8 mouse cellular contexts compared by ENCODE assay signal in genomic region chr12:25871001-25871461, GRCm38 (mm10).
DNase-seq lines count a peak whose midpoint lies in the region; ATAC-seq and TF ChIP-seq lines count a peak whose summit lies in the region.

No protein-coding gene starts in this region.

- H3K27ac ChIP-seq in embryonic facial prominence, embryonic 10.5 days (replicated peaks) = no peak overlapping the region
- peak overlapping the region; percentile 46 for H3K27ac ChIP-seq in hindbrain, embryonic 16.5 days (ENCODE audit: low read depth, low read length)
- H3K27ac ChIP-seq in midbrain, embryonic 12.5 days (replicated peaks) = peak overlapping the region; percentile 63; the same call in 1 of the 2 replicates
- H3K27ac ChIP-seq in kidney, adult 2 months (ENCODE audit: insufficient read depth, low read depth, low read length) = no peak overlapping the region

- peak; percentile 4 for DNase-seq in ZHBTc4 (ENCODE audit: low read depth, low spot score)
- peak; percentile 22 for DNase-seq in embryonic facial prominence, embryonic 10.5 days (ENCODE audit: low spot score)
- no peak for DNase-seq in spleen, postnatal 14 days (ENCODE audit: low spot score in 2 of 2)
- no peak for DNase-seq in spleen, adult 12 weeks (ENCODE audit: low spot score)
- no peak for DNase-seq in kidney, adult 2 months
- DNase-seq in kidney, adult 9 months = no peak

- TF ChIP-seq POLR2A in kidney, adult 2 months (IDR thresholded peaks at IDR 0.05; ENCODE audit: low read depth, low read length) = no peak

- no peak overlapping the region for H3K4me3 ChIP-seq in embryonic facial prominence, embryonic 10.5 days
- H3K4me3 ChIP-seq in hindbrain, embryonic 16.5 days (ENCODE audit: low read length) = no peak overlapping the region
- no peak overlapping the region for H3K4me3 ChIP-seq in midbrain, embryonic 12.5 days
- H3K4me3 ChIP-seq in kidney, adult 2 months (ENCODE audit: insufficient read depth, low read depth, low read length) = no peak overlapping the region

- H3K36me3 ChIP-seq in embryonic facial prominence, embryonic 10.5 days (replicated peaks) = no peaks in the 10 kb centered on the region
- no peaks in the 10 kb centered on the region for H3K36me3 ChIP-seq in hindbrain, embryonic 16.5 days (ENCODE audit: control insufficient read depth, insufficient read depth, low read length)
- no peaks in the 10 kb centered on the region for H3K36me3 ChIP-seq in midbrain, embryonic 12.5 days
- H3K36me3 ChIP-seq in kidney, adult 2 months (ENCODE audit: control insufficient read depth, insufficient read depth, low read length) = no peaks in the 10 kb centered on the region

- 70% methylated on average over 11 of the region's 11 CpGs for WGBS in embryonic facial prominence, embryonic 10.5 days
- WGBS in hindbrain, embryonic 16.5 days = 9% methylated on average over 11 of the region's 11 CpGs
- WGBS in midbrain, embryonic 12.5 days = 37% methylated on average over 11 of the region's 11 CpGs
- WGBS in kidney, adult 2 months = 61% methylated on average over 11 of the region's 11 CpGs

- no peak overlapping the region; the same call in 1 of the 2 replicates for H3K9ac ChIP-seq in hindbrain, embryonic 16.5 days (ENCODE audit: low read depth, low read length)
- H3K9ac ChIP-seq in midbrain, embryonic 12.5 days (replicated peaks) = no peak overlapping the region

- peaks cover 14% of the 10 kb centered on the region for H3K4me1 ChIP-seq in embryonic facial prominence, embryonic 10.5 days
- peaks cover 8% of the 10 kb centered on the region for H3K4me1 ChIP-seq in hindbrain, embryonic 16.5 days (ENCODE audit: control insufficient read depth, insufficient read depth, low read depth, low read length)
- no peaks in the 10 kb centered on the region for H3K4me1 ChIP-seq in midbrain, embryonic 12.5 days
- H3K4me1 ChIP-seq in kidney, adult 2 months (ENCODE audit: control insufficient read depth, insufficient read depth, low read length) = no peaks in the 10 kb centered on the region

- peak overlapping the region; percentile 36 for H3K4me2 ChIP-seq in hindbrain, embryonic 16.5 days (ENCODE audit: low read length)
- H3K4me2 ChIP-seq in midbrain, embryonic 12.5 days (replicated peaks) = peak overlapping the region; percentile 24; the same call in 1 of the 2 replicates

- ATAC-seq in hindbrain, embryonic 16.5 days = peak; percentile 97
- peak; percentile 92 for ATAC-seq in midbrain, embryonic 12.5 days (ENCODE audit: low FRiP score, low read depth)

- TF ChIP-seq CTCF in kidney, adult 2 months (conservative IDR thresholded peaks at IDR 0.05; ENCODE audit: insufficient read depth, insufficient read length, low read depth, low read length) = no peak

- no peaks in the 10 kb centered on the region for H3K27me3 ChIP-seq in embryonic facial prominence, embryonic 10.5 days (replicated peaks; ENCODE audit: low read depth, poor library complexity, severe bottlenecking)
- H3K27me3 ChIP-seq in hindbrain, embryonic 16.5 days (replicated peaks; ENCODE audit: control insufficient read depth, insufficient read depth, low read length) = no peaks in the 10 kb centered on the region
- H3K27me3 ChIP-seq in midbrain, embryonic 12.5 days = no peaks in the 10 kb centered on the region
- no peaks in the 10 kb centered on the region for H3K27me3 ChIP-seq in kidney, adult 2 months (replicated peaks; ENCODE audit: control insufficient read depth, insufficient read depth, low read length)

- H3K9me3 ChIP-seq in embryonic facial prominence, embryonic 10.5 days = no peaks in the 10 kb centered on the region
- H3K9me3 ChIP-seq in hindbrain, embryonic 16.5 days (ENCODE audit: control insufficient read depth, low read length) = no peaks in the 10 kb centered on the region
- no peaks in the 10 kb centered on the region for H3K9me3 ChIP-seq in midbrain, embryonic 12.5 days

Comparison
In these comparisons a context has a peak if more than half of its experiments do, and no peak if none do; other contexts are left out.
1. DNase-seq: peak in ZHBTc4 (single experiment) and embryonic facial prominence, embryonic 10.5 days (single experiment); none in spleen, postnatal 14 days (0 of 2), spleen, adult 12 weeks (single experiment), kidney, adult 2 months (single experiment) and kidney, adult 9 months (single experiment).
2. H3K27ac ChIP-seq: peak in hindbrain, embryonic 16.5 days (single experiment) and midbrain, embryonic 12.5 days (single experiment); none in embryonic facial prominence, embryonic 10.5 days (single experiment) and kidney, adult 2 months (single experiment).